Mouse (Mus musculus): ENCODE data around the gene Ncapg2. TPM values are rescaled to one million over a fixed set of nuclear protein-coding genes. Genes with fewer than 3 reads are reported as not detected.

Ncapg2 gene
- total and polyA plus RNA-seq, 2 experiments from 2014 or later: 3.2 to 6.2 TPM

- Histone ChIP-seq H3K36me3 (ENCODE audit: insufficient read depth, low read length) (peaks cover 9% of the 10 kb centered on the region; the same call in 1 of the 2 replicates), H3K9me3 (ENCODE audit: low read length) (no peaks in the 10 kb centered on the region), H3K9ac (replicated peaks; ENCODE audit: low read length, poor library complexity, severe bottlenecking) (no peak overlapping the region), H3K4me3 (ENCODE audit: low read depth, low read length) (no peak overlapping the region), H3K4me1 (ENCODE audit: insufficient read depth, low read length) (no peaks in the 10 kb centered on the region), H3K27me3 (ENCODE audit: insufficient read depth, low read length) (no peaks in the 10 kb centered on the region), H3K27ac (ENCODE audit: low read depth, low read length) (no peak overlapping the region), H3K4me2 (ENCODE audit: low read depth, low read length, poor library complexity, severe bottlenecking) (no peak overlapping the region)
- no peak for ATAC-seq (ENCODE audit: low FRiP score)
- DNase-seq (ENCODE audit: low spot score): no peak
- 98% methylated on average over 2 of the region's 2 CpGs for WGBS
- TF ChIP-seq CTCF (IDR thresholded peaks at IDR 0.05): no peak
Observed at GRCm38 (mm10) chr12:116425392-116425791, 20.2 kb downstream of the Ncapg2 start.

DNA sequence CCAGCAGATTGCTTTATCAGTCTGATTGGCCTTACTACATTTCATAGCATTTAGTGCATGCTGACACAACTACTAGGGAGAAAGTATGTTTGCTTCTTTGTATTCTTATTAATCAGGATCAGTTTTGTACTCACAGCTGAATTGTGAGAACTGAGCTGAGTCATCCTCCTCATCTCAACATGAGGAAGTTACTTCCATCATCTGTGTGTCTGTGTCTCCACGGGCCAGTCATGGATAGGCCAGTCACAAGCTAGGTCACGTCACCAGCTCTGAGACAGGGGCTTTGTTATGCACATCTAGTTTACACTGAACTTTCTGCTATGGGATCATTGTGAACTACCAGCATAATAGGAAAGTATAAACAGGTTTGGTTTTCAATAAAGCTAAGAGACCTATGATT lies 28.5 kb downstream of the Ncapg2 start:
- Histone ChIP-seq H3K4me3 (ENCODE audit: low read depth, low read length) (no peak overlapping the region), H3K9ac (replicated peaks; ENCODE audit: low read length, poor library complexity, severe bottlenecking) (no peak overlapping the region), H3K27me3 (ENCODE audit: insufficient read depth, low read length) (no peaks in the 10 kb centered on the region), H3K4me2 (ENCODE audit: low read depth, low read length, poor library complexity, severe bottlenecking) (no peak overlapping the region), H3K36me3 (ENCODE audit: insufficient read depth, low read length) (no peaks in the 10 kb centered on the region), H3K27ac (ENCODE audit: low read depth, low read length) (no peak overlapping the region), H3K4me1 (ENCODE audit: insufficient read depth, low read length) (no peaks in the 10 kb centered on the region), H3K9me3 (ENCODE audit: low read length) (no peaks in the 10 kb centered on the region)
- ATAC-seq (ENCODE audit: low FRiP score) (no peak), DNase-seq (ENCODE audit: low spot score) (no peak)
- TF ChIP-seq CTCF (IDR thresholded peaks at IDR 0.05): no peak
- 89% methylated on average over 2 of the region's 2 CpGs for WGBS

- WGBS: 92% methylated on average over 2 of the region's 2 CpGs
- Histone ChIP-seq H3K36me3 (ENCODE audit: insufficient read depth, low read length) (no peaks in the 10 kb centered on the region), H3K4me3 (ENCODE audit: low read depth, low read length) (no peak overlapping the region), H3K27me3 (ENCODE audit: insufficient read depth, low read length) (no peaks in the 10 kb centered on the region), H3K4me1 (ENCODE audit: insufficient read depth, low read length) (no peaks in the 10 kb centered on the region), H3K9ac (replicated peaks; ENCODE audit: low read length, poor library complexity, severe bottlenecking) (no peak overlapping the region), H3K9me3 (ENCODE audit: low read length) (no peaks in the 10 kb centered on the region), H3K4me2 (ENCODE audit: low read depth, low read length, poor library complexity, severe bottlenecking) (no peak overlapping the region), H3K27ac (ENCODE audit: low read depth, low read length) (no peak overlapping the region)
- TF ChIP-seq CTCF (IDR thresholded peaks at IDR 0.05): no peak
- DNase-seq (ENCODE audit: low spot score) (no peak), ATAC-seq (ENCODE audit: low FRiP score) (no peak)
Observed at GRCm38 (mm10) chr12:116435232-116435631, 30.0 kb downstream of the Ncapg2 start.

DNA sequence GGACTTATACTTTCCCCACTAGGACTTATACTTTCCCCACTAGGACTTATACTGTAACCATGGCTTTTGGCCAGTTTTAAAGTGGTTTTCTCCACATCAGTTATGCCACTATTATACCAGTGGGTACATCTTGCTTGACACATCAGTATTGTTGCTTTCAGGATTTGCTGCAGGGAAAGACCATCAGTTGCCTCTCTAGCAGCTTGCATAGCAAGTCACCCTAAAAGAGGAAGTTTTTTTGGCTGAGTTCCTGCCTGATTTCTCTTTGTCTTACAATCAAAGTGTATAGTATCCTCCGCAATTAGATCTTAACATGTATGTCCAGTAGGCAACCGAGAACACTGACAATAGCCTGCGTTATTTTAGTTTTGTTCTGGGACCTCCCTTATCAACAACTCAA lies 30.9 kb downstream of the Ncapg2 start:
- H3K27ac ChIP-seq (ENCODE audit: low read depth, low read length): no peak overlapping the region
- no peaks in the 10 kb centered on the region for H3K9me3 ChIP-seq (ENCODE audit: low read length)
- no peak for TF ChIP-seq CTCF (IDR thresholded peaks at IDR 0.05)
- ATAC-seq (ENCODE audit: low FRiP score): no peak
- no peaks in the 10 kb centered on the region for H3K4me1 ChIP-seq (ENCODE audit: insufficient read depth, low read length)
- no peak for DNase-seq (ENCODE audit: low spot score)
- WGBS: 91% methylated on average over 3 of the region's 3 CpGs
- H3K4me2 ChIP-seq (ENCODE audit: low read depth, low read length, poor library complexity, severe bottlenecking): no peak overlapping the region
- no peak overlapping the region for H3K4me3 ChIP-seq (ENCODE audit: low read depth, low read length)
- H3K9ac ChIP-seq (replicated peaks; ENCODE audit: low read length, poor library complexity, severe bottlenecking): no peak overlapping the region
- H3K36me3 ChIP-seq (ENCODE audit: insufficient read depth, low read length): no peaks in the 10 kb centered on the region
- H3K27me3 ChIP-seq (ENCODE audit: insufficient read depth, low read length): no peaks in the 10 kb centered on the region

DNA sequence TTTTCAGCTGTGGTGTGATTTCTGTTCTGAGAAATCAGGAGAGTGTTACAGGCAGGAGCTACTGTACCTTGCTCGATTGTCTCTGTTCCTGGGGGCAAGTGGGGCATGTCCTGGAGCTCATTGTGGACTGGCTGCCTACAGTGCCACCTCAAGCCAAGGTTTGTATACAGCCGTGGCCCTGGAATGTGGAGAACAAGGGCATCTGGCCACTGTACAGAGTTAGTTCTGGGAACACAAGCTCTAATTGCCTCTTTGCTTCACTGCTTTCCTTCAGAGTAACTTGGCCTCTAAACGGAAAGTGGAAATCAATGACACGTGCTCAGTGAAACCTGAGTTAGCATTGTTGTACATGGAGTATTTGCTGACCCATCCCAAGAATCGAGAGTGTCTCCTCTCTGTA lies 33.4 kb downstream of the Ncapg2 start:
- Histone ChIP-seq H3K4me2 (ENCODE audit: low read depth, low read length, poor library complexity, severe bottlenecking) (no peak overlapping the region), H3K9me3 (ENCODE audit: low read length) (no peaks in the 10 kb centered on the region), H3K4me3 (ENCODE audit: low read depth, low read length) (no peak overlapping the region), H3K4me1 (ENCODE audit: insufficient read depth, low read length) (no peaks in the 10 kb centered on the region), H3K36me3 (ENCODE audit: insufficient read depth, low read length) (no peaks in the 10 kb centered on the region), H3K27ac (ENCODE audit: low read depth, low read length) (no peak overlapping the region), H3K9ac (replicated peaks; ENCODE audit: low read length, poor library complexity, severe bottlenecking) (no peak overlapping the region), H3K27me3 (ENCODE audit: insufficient read depth, low read length) (no peaks in the 10 kb centered on the region)
- no peak for TF ChIP-seq CTCF (IDR thresholded peaks at IDR 0.05)
- ATAC-seq (ENCODE audit: low FRiP score) (no peak), DNase-seq (ENCODE audit: low spot score) (no peak)
- WGBS: 91% methylated on average over 5 of the region's 5 CpGs

DNA sequence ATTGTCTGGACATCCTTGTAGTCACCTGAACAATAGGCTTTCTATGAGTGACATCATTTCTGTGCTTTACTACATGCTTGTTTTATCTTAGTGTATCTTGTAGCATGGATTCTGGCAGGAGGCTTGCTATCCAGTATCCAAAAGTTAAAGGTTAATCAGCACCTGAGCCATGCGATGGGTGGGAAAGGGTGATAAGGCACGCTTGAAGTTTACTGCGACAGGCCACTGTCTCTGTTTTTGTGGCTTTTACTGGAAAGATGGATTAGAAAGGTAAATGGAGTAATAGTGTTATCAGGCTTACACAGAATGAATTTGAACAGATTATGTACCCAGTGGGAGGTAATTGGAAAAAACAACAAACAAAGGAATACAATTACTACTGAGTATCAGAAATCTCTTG lies 37.0 kb downstream of the Ncapg2 start:
- no peak overlapping the region for H3K4me2 ChIP-seq (ENCODE audit: low read depth, low read length, poor library complexity, severe bottlenecking)
- no peaks in the 10 kb centered on the region for H3K9me3 ChIP-seq (ENCODE audit: low read length)
- no peak for ATAC-seq (ENCODE audit: low FRiP score)
- no peak overlapping the region for H3K4me3 ChIP-seq (ENCODE audit: low read depth, low read length)
- TF ChIP-seq CTCF (IDR thresholded peaks at IDR 0.05): no peak
- no peaks in the 10 kb centered on the region for H3K4me1 ChIP-seq (ENCODE audit: insufficient read depth, low read length)
- H3K9ac ChIP-seq (replicated peaks; ENCODE audit: low read length, poor library complexity, severe bottlenecking): no peak overlapping the region
- no peaks in the 10 kb centered on the region for H3K27me3 ChIP-seq (ENCODE audit: insufficient read depth, low read length)
- H3K36me3 ChIP-seq (ENCODE audit: insufficient read depth, low read length): no peaks in the 10 kb centered on the region
- DNase-seq (ENCODE audit: low spot score): no peak
- no peak overlapping the region for H3K27ac ChIP-seq (ENCODE audit: low read depth, low read length)
- WGBS: 88% methylated on average over 3 of the region's 3 CpGs
